Mouse (Mus musculus): ENCODE results near the gene Kirrel3. TPM values are rescaled to one million over a fixed set of nuclear protein-coding genes. Genes with fewer than 3 reads are reported as not detected.

Gene Kirrel3
- polyA plus RNA-seq, 1 experiment from 2014 or later, result 11.4 TPM

- 0 out of 2 replicates have a peak, but pooled peaks have one; percentile 41 for ATAC-seq (ENCODE audit: low FRiP score)
- WGBS, result 61% methylated on average over 18 of the region's 18 CpGs
- H3K9ac ChIP-seq, result no peak overlapping the region
These were observed 338.8 kb downstream of the Kirrel3 start for GRCm38 (mm10) chr9:34824358-34825088.

GRCm38 (mm10) chr9:34825089-34825400 lies 339.4 kb downstream of the Kirrel3 start:
- no peaks in the 10 kb centered on the region for H3K36me3 ChIP-seq (replicated peaks)
- no peak overlapping the region for H3K9ac ChIP-seq
- H3K9me3 ChIP-seq, result no peaks in the 10 kb centered on the region
- H3K4me3 ChIP-seq (replicated peaks), result no peak overlapping the region
- no peak for ATAC-seq (ENCODE audit: low FRiP score)
- 19% methylated on average over 2 of the region's 2 CpGs for WGBS
- no peaks in the 10 kb centered on the region; the same call in 1 of the 2 replicates for H3K27me3 ChIP-seq
- H3K4me1 ChIP-seq, result peaks cover 16% of the 10 kb centered on the region
- H3K4me2 ChIP-seq, result no peak overlapping the region
- peak overlapping the region; percentile 63; the same call in 1 of the 2 replicates for H3K27ac ChIP-seq

More at GRCm38 (mm10) chr9:34824358-34825088, 338.8 kb downstream of the Kirrel3 start:
- Histone ChIP-seq H3K4me2 (no peak overlapping the region), H3K4me3 (replicated peaks) (no peak overlapping the region), H3K9me3 (no peaks in the 10 kb centered on the region), H3K36me3 (replicated peaks) (no peaks in the 10 kb centered on the region), H3K27ac (no peak overlapping the region), H3K4me1 (peaks cover 16% of the 10 kb centered on the region), H3K27me3 (no peaks in the 10 kb centered on the region; the same call in 1 of the 2 replicates)

GRCm38 (mm10) chr9:34825402-34826008 lies 339.8 kb downstream of the Kirrel3 start:
- Histone ChIP-seq H3K9me3 (no peaks in the 10 kb centered on the region), H3K4me3 (replicated peaks) (no peak overlapping the region), H3K36me3 (replicated peaks) (no peaks in the 10 kb centered on the region), H3K27me3 (no peaks in the 10 kb centered on the region), H3K4me1 (peaks cover 16% of the 10 kb centered on the region), H3K4me2 (no peak overlapping the region), H3K9ac (no peak overlapping the region), H3K27ac (peak overlapping the region; percentile 63)
- ATAC-seq (ENCODE audit: low FRiP score), result peak; percentile 46; the same call in 1 of the 2 replicates
- WGBS, result 20% methylated on average over 11 of the region's 11 CpGs

GRCm38 (mm10) chr9:34830696-34831095 lies 345.0 kb downstream of the Kirrel3 start:
- 44% methylated on average over 3 of the region's 3 CpGs for WGBS
- H3K27me3 ChIP-seq, result no peaks in the 10 kb centered on the region
- no peaks in the 10 kb centered on the region for H3K36me3 ChIP-seq (replicated peaks)
- H3K27ac ChIP-seq, result no peak overlapping the region
- no peak overlapping the region for H3K9ac ChIP-seq
- H3K9me3 ChIP-seq, result no peaks in the 10 kb centered on the region
- no peak overlapping the region for H3K4me2 ChIP-seq
- H3K4me3 ChIP-seq (replicated peaks), result no peak overlapping the region
- ATAC-seq (ENCODE audit: low FRiP score), result no peak
- peaks cover 7% of the 10 kb centered on the region for H3K4me1 ChIP-seq

GRCm38 (mm10) chr9:34836801-34837200 lies 351.1 kb downstream of the Kirrel3 start:
- no peak overlapping the region for H3K4me2 ChIP-seq
- H3K27me3 ChIP-seq, result no peaks in the 10 kb centered on the region
- ATAC-seq (ENCODE audit: low FRiP score), result no peak
- peaks cover 33% of the 10 kb centered on the region for H3K4me1 ChIP-seq
- no peaks in the 10 kb centered on the region for H3K9me3 ChIP-seq
- H3K4me3 ChIP-seq (replicated peaks), result no peak overlapping the region
- H3K36me3 ChIP-seq (replicated peaks), result no peaks in the 10 kb centered on the region
- no peak overlapping the region for H3K9ac ChIP-seq
- WGBS, result 66% methylated on average over 2 of the region's 2 CpGs
- no peak overlapping the region for H3K27ac ChIP-seq

GRCm38 (mm10) chr9:34837700-34838462 lies 352.2 kb downstream of the Kirrel3 start:
- Histone ChIP-seq H3K27me3 (no peaks in the 10 kb centered on the region), H3K36me3 (replicated peaks) (no peaks in the 10 kb centered on the region), H3K4me3 (replicated peaks) (no peak overlapping the region), H3K9me3 (no peaks in the 10 kb centered on the region), H3K4me2 (no peak overlapping the region), H3K9ac (no peak overlapping the region), H3K4me1 (peaks cover 38% of the 10 kb centered on the region), H3K27ac (no peak overlapping the region)
- peak; percentile 50; the same call in 1 of the 2 replicates for ATAC-seq (ENCODE audit: low FRiP score)
- 38% methylated on average over 10 of the region's 10 CpGs for WGBS

GRCm38 (mm10) chr9:34843275-34843965 lies 357.7 kb downstream of the Kirrel3 start:
- 0 out of 2 replicates have a peak overlapping the region, but pooled peaks have one; percentile 2 for H3K27ac ChIP-seq
- H3K4me3 ChIP-seq (replicated peaks), result no peak overlapping the region
- no peak overlapping the region for H3K4me2 ChIP-seq
- peaks cover 24% of the 10 kb centered on the region for H3K4me1 ChIP-seq
- 0 out of 2 replicates have a peak, but pooled peaks cover 4% of the 10 kb centered on the region for H3K27me3 ChIP-seq
- no peaks in the 10 kb centered on the region for H3K9me3 ChIP-seq
- no peaks in the 10 kb centered on the region for H3K36me3 ChIP-seq (replicated peaks)
- no peak overlapping the region for H3K9ac ChIP-seq
- peak; percentile 48; the same call in 1 of the 2 replicates for ATAC-seq (ENCODE audit: low FRiP score)
- 72% methylated on average over 10 of the region's 10 CpGs for WGBS

GRCm38 (mm10) chr9:34846440-34846839 lies 360.7 kb downstream of the Kirrel3 start:
- ATAC-seq (ENCODE audit: low FRiP score), result no peak
- no peak overlapping the region for H3K4me3 ChIP-seq (replicated peaks)
- no peaks in the 10 kb centered on the region for H3K9me3 ChIP-seq
- 0 out of 2 replicates have a peak, but pooled peaks cover 4% of the 10 kb centered on the region for H3K27me3 ChIP-seq
- no peaks in the 10 kb centered on the region for H3K36me3 ChIP-seq (replicated peaks)
- H3K27ac ChIP-seq, result no peak overlapping the region
- H3K4me2 ChIP-seq, result no peak overlapping the region
- H3K9ac ChIP-seq, result no peak overlapping the region
- 36% methylated on average over 1 of the region's 1 CpGs for WGBS
- H3K4me1 ChIP-seq, result peaks cover 11% of the 10 kb centered on the region; the same call in 1 of the 2 replicates

GRCm38 (mm10) chr9:34847664-34848063 lies 362.0 kb downstream of the Kirrel3 start:
- no peak for ATAC-seq (ENCODE audit: low FRiP score)

GRCm38 (mm10) chr9:34851136-34851535 lies 365.4 kb downstream of the Kirrel3 start:
- no peaks in the 10 kb centered on the region for H3K36me3 ChIP-seq (replicated peaks)
- 0 out of 2 replicates have a peak, but pooled peaks cover 4% of the 10 kb centered on the region for H3K27me3 ChIP-seq
- 93% methylated on average over 4 of the region's 4 CpGs for WGBS
- H3K4me2 ChIP-seq, result no peak overlapping the region
- no peak for ATAC-seq (ENCODE audit: low FRiP score)
- no peaks in the 10 kb centered on the region; the same call in 1 of the 2 replicates for H3K4me1 ChIP-seq
- no peaks in the 10 kb centered on the region for H3K9me3 ChIP-seq
- H3K9ac ChIP-seq, result no peak overlapping the region
- H3K27ac ChIP-seq, result no peak overlapping the region
- no peak overlapping the region for H3K4me3 ChIP-seq (replicated peaks)

More at GRCm38 (mm10) chr9:34847664-34848063, 362.0 kb downstream of the Kirrel3 start:
- H3K27ac ChIP-seq, result no peak overlapping the region
- WGBS, result 61% methylated on average over 5 of the region's 5 CpGs
- no peaks in the 10 kb centered on the region for H3K4me1 ChIP-seq
- H3K4me2 ChIP-seq, result no peak overlapping the region
- H3K36me3 ChIP-seq (replicated peaks), result no peaks in the 10 kb centered on the region
- no peak overlapping the region for H3K9ac ChIP-seq
- no peak overlapping the region for H3K4me3 ChIP-seq (replicated peaks)
- 0 out of 2 replicates have a peak, but pooled peaks cover 4% of the 10 kb centered on the region for H3K27me3 ChIP-seq
- no peaks in the 10 kb centered on the region for H3K9me3 ChIP-seq

- ATAC-seq (ENCODE audit: low FRiP score), result no peak
- 66% methylated on average over 9 of the region's 9 CpGs for WGBS
- H3K4me3 ChIP-seq (replicated peaks), result no peak overlapping the region
These were observed 371.9 kb downstream of the Kirrel3 start for GRCm38 (mm10) chr9:34857575-34857974.

More at GRCm38 (mm10) chr9:34857575-34857974, 371.9 kb downstream of the Kirrel3 start:
- Histone ChIP-seq H3K4me2 (no peak overlapping the region), H3K4me1 (peaks cover 8% of the 10 kb centered on the region; the same call in 1 of the 2 replicates), H3K27me3 (peaks cover 3% of the 10 kb centered on the region; the same call in 1 of the 2 replicates), H3K9ac (no peak overlapping the region), H3K36me3 (replicated peaks) (no peaks in the 10 kb centered on the region), H3K27ac (no peak overlapping the region), H3K9me3 (no peaks in the 10 kb centered on the region)
